In the genomic region with DNA sequence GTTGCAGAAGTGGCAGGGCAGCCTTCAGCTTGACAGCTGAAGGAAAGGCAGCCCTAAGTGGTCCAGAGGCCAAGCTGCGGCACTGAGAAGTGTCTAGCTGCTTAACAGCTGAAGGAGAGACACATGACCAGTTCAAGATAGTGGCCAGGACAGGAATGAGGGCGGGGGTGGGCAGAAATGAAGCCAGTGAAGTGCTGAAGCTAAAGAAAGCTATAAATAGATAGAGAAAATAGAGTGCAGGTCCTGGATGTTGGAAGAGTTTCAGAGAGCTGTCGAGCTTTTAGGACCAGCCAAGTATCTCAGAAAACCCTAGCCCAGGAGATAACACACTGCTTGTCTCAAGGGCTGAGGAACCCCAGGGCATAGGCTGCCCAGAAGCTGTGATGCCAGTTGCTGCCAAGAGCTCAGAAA, we compare ENCODE assay signal across 16 mouse cellular contexts. TPM values are rescaled to one million over a fixed set of nuclear protein-coding genes. Genes with fewer than 3 reads are reported as not detected.
A peak's percentile ranks its signal among the peaks of the same experiment; 100 is the strongest.
DNase-seq lines count a peak whose midpoint lies in the region; ATAC-seq and TF ChIP-seq lines count a peak whose summit lies in the region.
"Had no signal": no experiment of that assay in that cellular context is flagged by ENCODE, and none has a peak within 500 bp of the region (broad histone marks: within the 10 kb centered on the region; RNA-seq: fewer than 3 reads in every experiment).

No protein-coding gene starts in this region.

- ATAC-seq in heart, embryonic 12.5 days (ENCODE audit: insufficient number of reproducible peaks, low FRiP score) = peak; percentile 85

- H3K4me2 ChIP-seq in heart, embryonic 12.5 days = peak overlapping the region; percentile 52
- H3K4me2 ChIP-seq in myocyte (ENCODE audit: low read depth) = peak overlapping the region; percentile 53
- H3K4me2 ChIP-seq: embryonic facial prominence, embryonic 13.5 days; liver, embryonic 11.5 days; lung, embryonic 15.5 days; midbrain, embryonic 11.5 days; neural tube, embryonic 15.5 days had no signal

- H3ac ChIP-seq in myocyte (ENCODE audit: control insufficient read depth, insufficient read length) = no peak overlapping the region

- 6% methylated on average over 3 of the region's 3 CpGs for WGBS in heart, embryonic 12.5 days

- peak overlapping the region; percentile 91 for H3K27ac ChIP-seq in heart, embryonic 12.5 days (ENCODE audit: poor library complexity, severe bottlenecking)
- H3K27ac ChIP-seq: embryonic facial prominence, embryonic 13.5 days; lung, embryonic 15.5 days; neural tube, embryonic 15.5 days had no signal

- peaks cover 17% of the 10 kb centered on the region for H3K4me1 ChIP-seq in heart, embryonic 12.5 days (replicated peaks)
- H3K4me1 ChIP-seq: embryonic facial prominence, embryonic 13.5 days; neural tube, embryonic 15.5 days had no signal

- no peaks in the 10 kb centered on the region for H3K79me2 ChIP-seq in myocyte (ENCODE audit: control insufficient read depth, insufficient read depth)

- H3K9me3 ChIP-seq in heart, embryonic 12.5 days (replicated peaks) = no peaks in the 10 kb centered on the region
- H3K9me3 ChIP-seq: embryonic facial prominence, embryonic 13.5 days; lung, embryonic 15.5 days; neural tube, embryonic 15.5 days had no signal

- no peaks in the 10 kb centered on the region for H3K27me3 ChIP-seq in heart, embryonic 12.5 days (replicated peaks)
- no peaks in the 10 kb centered on the region for H3K27me3 ChIP-seq in myocyte (ENCODE audit: control insufficient read depth, insufficient read depth, insufficient read length)
- H3K27me3 ChIP-seq: embryonic facial prominence, embryonic 13.5 days; lung, embryonic 15.5 days; neural tube, embryonic 15.5 days had no signal

- no peak overlapping the region for H3K9ac ChIP-seq in heart, embryonic 12.5 days
- H3K9ac ChIP-seq: embryonic facial prominence, embryonic 13.5 days; lung, embryonic 15.5 days; neural tube, embryonic 15.5 days had no signal

- no peak for TF ChIP-seq POLR2A in myocyte (IDR thresholded peaks at IDR 0.05; ENCODE audit: insufficient read length, low read depth)

- peak; percentile 19 to 48 for DNase-seq in heart, adult 18-20 months
- DNase-seq in heart, postnatal 4 days = peak; percentile 48
- DNase-seq in thymus, postnatal 0 days (ENCODE audit: low spot score) = no peak
- DNase-seq in kidney, adult 18-20 months = no peak
- DNase-seq in frontal cortex, postnatal 25 days (ENCODE audit: low spot score in 2 of 2) = no peak
- DNase-seq: cerebellum, adult 9-10 months; gastrocnemius, postnatal 36 days; layer of hippocampus, postnatal 36 days; left cerebral cortex, postnatal 4 days had no signal

- no peaks in the 10 kb centered on the region for H3K36me3 ChIP-seq in heart, embryonic 12.5 days
- no peaks in the 10 kb centered on the region for H3K36me3 ChIP-seq in myocyte (ENCODE audit: control insufficient read depth, insufficient read depth)
- H3K36me3 ChIP-seq: embryonic facial prominence, embryonic 13.5 days; lung, embryonic 15.5 days; neural tube, embryonic 15.5 days had no signal

- H3K4me3 ChIP-seq in heart, embryonic 12.5 days = no peak overlapping the region
- H3K4me3 ChIP-seq in myocyte = no peak overlapping the region
- H3K4me3 ChIP-seq: embryonic facial prominence, embryonic 13.5 days; lung, embryonic 15.5 days; neural tube, embryonic 15.5 days had no signal

TF ChIP-seq in myocyte, 11 proteins besides CTCF, POLR2A, EP300 and RAD21:
- peak; percentile 43 to 91 (median 76) for TF ChIP-seq MYOD1 (IDR thresholded peaks at IDR 0.05; ENCODE audit: control insufficient read depth in 1 of 3, insufficient read length in 2 of 3, low read depth in 2 of 3)
- TF ChIP-seq USF1 (IDR thresholded peaks at IDR 0.05; ENCODE audit: low read depth) = peak; percentile 26
- TF ChIP-seq E2F4 (IDR thresholded peaks at IDR 0.05; ENCODE audit: insufficient read depth) = no peak
- peak; percentile 12 for TF ChIP-seq TCF12 (IDR thresholded peaks at IDR 0.05; ENCODE audit: insufficient read depth, poor library complexity, severe bottlenecking)
- TF ChIP-seq MYOG (IDR thresholded peaks at IDR 0.05; ENCODE audit: control insufficient read depth in 1 of 3, insufficient read depth in 1 of 3, insufficient read length in 2 of 3, low read depth in 2 of 3) = peak; percentile 74 to 95 (median 89)

RNA-seq across cellular contexts. Expression of gene Rimkla, which starts 20.3 kb away (rescaled TPM):
- 1 to 10 TPM in 1 of 2 experiments, under 1 TPM in 1; 0.57 to 1.3 TPM for total RNA-seq in heart, adult 18-20 months (2021)
- polyA plus RNA-seq in heart, embryonic 12.5 days (2016; fragmentation: Nextera tagmentation; extraction: Ambion mirVana) = 6.1 and 6.5 TPM in 2 replicates
- total RNA-seq in heart, postnatal 4 days (2021) = 1 to 10 TPM; 4.3 to 5.8 TPM
- polyA plus RNA-seq in myocyte (2012; fragmentation: generic; extraction: Trizol) = not detected
- polyA plus RNA-seq in thymus, postnatal 0 days (2015; fragmentation: Nextera tagmentation; extraction: Ambion mirVana) = 0.21 and 0.25 TPM in 2 replicates
- total RNA-seq: gastrocnemius, postnatal 36 days had no signal

RNA-seq across cellular contexts. Expression of gene Foxj3, which starts 24.1 kb away (rescaled TPM):
- total RNA-seq in heart, adult 18-20 months (2021) = 10 to 100 TPM; 29.2 to 30.1 TPM
- polyA plus RNA-seq in heart, embryonic 12.5 days (2016; fragmentation: Nextera tagmentation; extraction: Ambion mirVana) = 28.4 and 29.9 TPM in 2 replicates
- 10 to 100 TPM; 51.3 to 53.5 TPM for total RNA-seq in heart, postnatal 4 days (2021)
- polyA plus RNA-seq in myocyte (2012; fragmentation: generic; extraction: Trizol) = 13.1 TPM
- 11.4 and 13.5 TPM in 2 replicates for polyA plus RNA-seq in thymus, postnatal 0 days (2015; fragmentation: Nextera tagmentation; extraction: Ambion mirVana)

RNA-seq across cellular contexts. Expression of gene Frg2f1, which starts 26.6 kb away (rescaled TPM):
- 1 to 10 TPM; 6.5 to 7.8 TPM for total RNA-seq in heart, adult 18-20 months (2021)
- polyA plus RNA-seq in heart, embryonic 12.5 days (2016; fragmentation: Nextera tagmentation; extraction: Ambion mirVana) = 4.5 and 5.1 TPM in 2 replicates
- total RNA-seq in heart, postnatal 4 days (2021) = 1 to 10 TPM; 7.1 to 7.5 TPM
- 3.3 TPM for polyA plus RNA-seq in myocyte (2012; fragmentation: generic; extraction: Trizol)
- 3.1 and 4.2 TPM in 2 replicates for polyA plus RNA-seq in thymus, postnatal 0 days (2015; fragmentation: Nextera tagmentation; extraction: Ambion mirVana)

Comparison
In these comparisons a context has a peak if more than half of its experiments do, and no peak if none do; other contexts are left out.
1. DNase-seq: peak in heart, adult 18-20 months (2 of 2) and heart, postnatal 4 days (single experiment); none in thymus, postnatal 0 days (single experiment), kidney, adult 18-20 months (single experiment) and frontal cortex, postnatal 25 days (0 of 2).